8 mouse cellular contexts compared by ENCODE assay signal in the genomic region with DNA sequence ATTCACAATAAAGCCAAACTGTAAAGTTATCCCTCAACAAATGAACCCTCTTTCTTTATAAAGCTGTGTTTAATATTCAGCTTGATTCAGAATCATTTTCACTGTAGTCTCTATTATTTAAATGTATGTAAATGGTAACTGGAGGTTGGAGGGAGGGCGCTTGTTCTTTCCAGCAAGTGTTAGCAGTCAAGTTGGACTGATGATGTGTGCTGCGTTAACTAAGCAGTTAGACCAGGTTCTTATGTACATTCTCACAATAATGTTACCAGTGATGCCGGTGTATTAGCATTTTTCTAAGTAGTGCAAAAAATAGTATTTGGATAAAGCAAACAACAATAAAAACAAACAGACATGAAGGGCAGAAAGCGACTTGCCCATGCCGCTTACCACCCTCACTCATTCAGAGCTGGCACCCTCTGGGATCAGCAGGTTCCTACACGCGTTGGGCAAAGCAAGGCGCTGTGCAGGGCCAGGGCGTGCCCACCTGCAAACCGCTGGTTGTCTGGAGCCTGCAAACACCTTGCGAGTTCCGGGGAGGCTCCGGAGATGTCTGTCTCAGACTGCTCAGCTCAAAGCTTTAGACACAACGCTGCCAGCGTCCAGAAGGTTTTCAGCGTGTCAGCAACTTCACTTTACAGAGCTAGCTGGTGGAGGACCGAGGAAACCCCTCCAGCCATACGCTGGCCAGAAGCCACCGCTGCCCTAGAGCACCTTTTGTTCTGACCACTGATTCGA. TPM values are rescaled to one million over a fixed set of nuclear protein-coding genes. Genes with fewer than 3 reads are reported as not detected.
A peak's percentile ranks its signal among the peaks of the same experiment; 100 is the strongest.
DNase-seq lines count a peak whose midpoint lies in the region; ATAC-seq and TF ChIP-seq lines count a peak whose summit lies in the region.

No protein-coding gene starts in this region.

- TF ChIP-seq CTCF in lung, adult 2 months (IDR thresholded peaks at IDR 0.05; ENCODE audit: insufficient read depth, low read length) = no peak
- no peak for TF ChIP-seq CTCF in liver, postnatal 0 days (IDR thresholded peaks at IDR 0.05; ENCODE audit: low read depth)

- H3K9me3 ChIP-seq in liver, postnatal 0 days (ENCODE audit: low read length) = no peaks in the 10 kb centered on the region

- H3K4me1 ChIP-seq in lung, adult 2 months (ENCODE audit: control insufficient read depth, insufficient read depth, low read length) = 0 out of 2 replicates have a peak, but pooled peaks cover 2% of the 10 kb centered on the region
- peaks cover 3% of the 10 kb centered on the region; the same call in 1 of the 2 replicates for H3K4me1 ChIP-seq in brown adipose tissue, adult 24 weeks (ENCODE audit: control insufficient read depth, insufficient read depth, insufficient read length, low read length)
- peaks cover 3% of the 10 kb centered on the region; the same call in 1 of the 2 replicates for H3K4me1 ChIP-seq in liver, postnatal 0 days (ENCODE audit: insufficient read depth)

- TF ChIP-seq EP300 in liver, postnatal 0 days (IDR thresholded peaks at IDR 0.05; ENCODE audit: low read depth) = no peak

- TF ChIP-seq POLR2A in lung, adult 2 months (IDR thresholded peaks at IDR 0.05; ENCODE audit: borderline replicate concordance, extremely low read depth, low read depth, low read length) = no peak

- peak overlapping the region; percentile 78 for H3K4me3 ChIP-seq in lung, adult 2 months (replicated peaks; ENCODE audit: extremely low read depth, low read depth, low read length)
- peak overlapping the region; percentile 76 for H3K4me3 ChIP-seq in brown adipose tissue, adult 24 weeks (ENCODE audit: insufficient read depth, low read depth, low read length)
- peak overlapping the region; percentile 73 for H3K4me3 ChIP-seq in liver, postnatal 0 days (ENCODE audit: low read depth, low read length)

- DNase-seq in lung, adult 2 months = no peak
- no peak for DNase-seq in lung, postnatal 10 days
- no peak for DNase-seq in liver, postnatal 0 days
- DNase-seq in yolk sac, embryonic 10.5 days (ENCODE audit: low spot score) = peak; percentile 1
- DNase-seq in urinary bladder, postnatal 10 days (ENCODE audit: low spot score) = no peak
- DNase-seq in adrenal gland, adult 8-10 months = no peak

- H3K9ac ChIP-seq in liver, postnatal 0 days (replicated peaks) = peak overlapping the region; percentile 55

- H3K27ac ChIP-seq in brown adipose tissue, adult 24 weeks (replicated peaks; ENCODE audit: low read depth, low read length) = no peak overlapping the region
- no peak overlapping the region for H3K27ac ChIP-seq in liver, postnatal 0 days (ENCODE audit: low read depth)

- H3K27me3 ChIP-seq in liver, postnatal 0 days (ENCODE audit: insufficient read depth, low read length) = peaks cover 5% of the 10 kb centered on the region

- WGBS in lung, adult 2 months = 5% methylated on average over 20 of the region's 20 CpGs
- WGBS in liver, postnatal 0 days (ENCODE audit: insufficient replicate concordance) = 3% methylated on average over 20 of the region's 20 CpGs

- peak overlapping the region; percentile 88 for H3K4me2 ChIP-seq in liver, postnatal 0 days (ENCODE audit: low read depth, low read length)

- no peaks in the 10 kb centered on the region for H3K36me3 ChIP-seq in liver, postnatal 0 days (replicated peaks; ENCODE audit: insufficient read depth, low read length)

- peak; percentile 29 to 56; a peak in 3 of 4 replicates for ATAC-seq in hematopoietic stem cell, adult 5-6 weeks (replicated peaks in 1 of 2; ENCODE audit: insufficient read depth in 1 of 2, low FRiP score in 2 of 2, low TSS enrichment in 1 of 2, low read depth in 1 of 2, poor library complexity in 2 of 2, severe bottlenecking in 2 of 2)
- ATAC-seq in liver, postnatal 0 days = peak; percentile 57

RNA-seq across cellular contexts. Expression of gene P2ry1, which starts 0.6 kb away (rescaled TPM):
- polyA plus RNA-seq in lung, adult 2 months (2012; rRNA removed) = 2.5 and 3.9 TPM in 2 replicates
- 11.4 and 13.8 TPM in 2 replicates for polyA plus RNA-seq in brown adipose tissue, adult 24 weeks (2012; ENCODE audit: insufficient read depth, insufficient read length, missing spikeins)
- total RNA-seq in hematopoietic stem cell, adult 5-6 weeks (2017) = 4.7 and 9.7 TPM in 2 replicates
- 3.6 and 4.1 TPM in 2 replicates for polyA plus RNA-seq in liver, postnatal 0 days (2015; fragmentation: Nextera tagmentation; extraction: Ambion mirVana)
- 1 to 10 TPM; 2.3 to 5.2 (median 3.9) TPM for total RNA-seq in adrenal gland, adult 8-10 months (2022)
